Mouse (Mus musculus): ENCODE measurements around the gene Slc22a5. TPM values are rescaled to one million over a fixed set of nuclear protein-coding genes. Genes with fewer than 3 reads are reported as not detected.

The Slc22a5 gene
- polyA plus RNA-seq, 1 experiment from 2014 or later = 10.9 TPM

DNA sequence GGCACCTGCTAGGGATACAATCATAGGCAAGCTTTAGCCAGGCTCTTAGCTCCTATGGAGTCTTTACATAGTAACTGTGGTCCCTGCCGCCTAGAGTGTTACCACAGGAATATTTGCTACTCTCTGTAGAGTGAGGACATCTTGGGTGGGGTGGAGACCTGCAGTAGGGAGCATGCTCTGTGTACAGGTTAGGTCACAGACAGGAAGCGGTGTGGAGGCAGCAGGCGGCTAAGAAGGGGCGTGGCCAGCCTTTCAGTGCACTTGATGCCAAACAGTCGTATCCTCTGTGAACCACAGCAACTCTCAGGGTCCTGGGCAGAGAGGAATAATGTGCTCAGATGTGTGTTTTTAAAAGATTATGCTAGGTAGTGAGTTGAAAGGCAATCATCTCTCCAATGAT lies 39.7 kb downstream of the Slc22a5 start:
- no peaks in the 10 kb centered on the region for H3K36me3 ChIP-seq (ENCODE audit: control insufficient read depth, insufficient read depth, low read length)
- H3K9me3 ChIP-seq (ENCODE audit: control insufficient read depth, low read length) = no peaks in the 10 kb centered on the region
- H3K27me3 ChIP-seq (ENCODE audit: control insufficient read depth, insufficient read depth, low read length) = no peaks in the 10 kb centered on the region
- no peak overlapping the region for H3K4me3 ChIP-seq (ENCODE audit: low read depth, low read length)
- WGBS = 46% methylated on average over 5 of the region's 5 CpGs
- H3K4me2 ChIP-seq (ENCODE audit: low read depth, low read length) = no peak overlapping the region
- no peak overlapping the region for H3K9ac ChIP-seq (replicated peaks; ENCODE audit: low read depth, low read length)
- H3K27ac ChIP-seq (ENCODE audit: low read depth, low read length) = no peak overlapping the region
- ATAC-seq (ENCODE audit: low read depth) = no peak
- no peaks in the 10 kb centered on the region for H3K4me1 ChIP-seq (ENCODE audit: control insufficient read depth, insufficient read depth, low read length)

DNA sequence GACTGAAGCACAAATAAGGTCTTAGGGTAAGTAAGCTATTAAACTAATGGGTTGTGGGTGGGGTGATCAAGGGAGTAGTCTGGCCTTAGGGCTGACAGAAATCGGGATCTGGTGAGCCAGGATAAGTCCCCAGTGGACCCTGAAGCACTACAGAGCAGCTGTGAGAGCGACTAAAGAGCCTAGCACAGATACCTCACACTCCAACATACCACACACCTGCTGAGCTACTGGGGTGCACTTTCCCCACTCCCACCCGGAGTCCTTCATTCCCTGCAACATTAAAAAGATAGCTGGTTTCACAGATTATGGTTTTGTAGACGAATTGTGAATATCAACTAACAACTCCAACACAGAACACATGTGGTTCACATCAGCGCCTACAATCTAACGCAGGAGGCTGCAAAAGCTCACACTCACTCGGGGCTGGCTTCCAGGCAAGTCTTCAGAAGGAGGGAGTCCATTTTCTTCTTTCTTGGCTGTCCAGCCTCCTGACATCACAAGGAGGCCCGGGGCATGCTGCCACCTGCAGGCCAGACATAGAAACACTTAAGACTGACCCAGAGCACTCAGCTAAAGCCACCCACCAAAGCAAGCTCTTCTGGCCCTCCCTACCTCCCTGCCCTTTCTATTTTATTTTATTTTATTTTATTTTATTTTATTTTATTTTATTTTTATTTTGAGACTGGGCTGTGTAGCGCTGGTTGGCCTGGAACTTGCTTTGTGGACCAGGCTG lies 41.7 kb downstream of the Slc22a5 start:
- Histone ChIP-seq H3K9ac (replicated peaks; ENCODE audit: low read depth, low read length) (no peak overlapping the region), H3K36me3 (ENCODE audit: control insufficient read depth, insufficient read depth, low read length) (no peaks in the 10 kb centered on the region), H3K27ac (ENCODE audit: low read depth, low read length) (no peak overlapping the region), H3K4me3 (ENCODE audit: low read depth, low read length) (no peak overlapping the region), H3K9me3 (ENCODE audit: control insufficient read depth, low read length) (no peaks in the 10 kb centered on the region), H3K4me2 (ENCODE audit: low read depth, low read length) (no peak overlapping the region), H3K27me3 (ENCODE audit: control insufficient read depth, insufficient read depth, low read length) (no peaks in the 10 kb centered on the region), H3K4me1 (ENCODE audit: control insufficient read depth, insufficient read depth, low read length) (no peaks in the 10 kb centered on the region)
- no peak; the same call in 1 of the 2 replicates for ATAC-seq (ENCODE audit: low read depth)
- 29% methylated on average over 9 of the region's 9 CpGs for WGBS

DNA sequence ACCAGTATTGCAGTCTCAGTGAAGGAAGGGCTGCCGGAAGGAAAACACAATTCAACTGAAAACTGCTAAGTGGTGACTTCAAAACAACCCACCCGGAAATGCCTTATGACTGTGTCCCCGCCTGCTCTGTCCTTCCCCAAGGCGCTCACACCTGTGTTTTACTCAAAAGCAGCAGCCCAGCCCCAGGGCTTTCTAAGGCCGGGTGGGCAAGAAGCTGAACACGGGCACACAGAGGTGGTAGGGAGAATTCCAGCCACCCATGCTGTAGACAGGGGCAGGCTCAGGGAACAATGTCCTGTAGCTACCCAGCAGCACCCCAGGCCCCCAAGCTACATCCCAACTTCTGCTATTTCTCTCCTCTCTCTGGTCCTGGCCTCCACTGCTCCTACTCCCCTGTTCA lies 45.8 kb downstream of the Slc22a5 start:
- no peak overlapping the region for H3K9ac ChIP-seq (replicated peaks; ENCODE audit: low read depth, low read length)
- no peak for ATAC-seq (ENCODE audit: low read depth)
- no peak overlapping the region for H3K4me3 ChIP-seq (ENCODE audit: low read depth, low read length)
- no peaks in the 10 kb centered on the region for H3K36me3 ChIP-seq (ENCODE audit: control insufficient read depth, insufficient read depth, low read length)
- no peak overlapping the region for H3K4me2 ChIP-seq (ENCODE audit: low read depth, low read length)
- H3K27ac ChIP-seq (ENCODE audit: low read depth, low read length) = no peak overlapping the region
- 79% methylated on average over 6 of the region's 6 CpGs for WGBS
- H3K4me1 ChIP-seq (ENCODE audit: control insufficient read depth, insufficient read depth, low read length) = no peaks in the 10 kb centered on the region
- no peaks in the 10 kb centered on the region for H3K27me3 ChIP-seq (ENCODE audit: control insufficient read depth, insufficient read depth, low read length)
- no peaks in the 10 kb centered on the region for H3K9me3 ChIP-seq (ENCODE audit: control insufficient read depth, low read length)

DNA sequence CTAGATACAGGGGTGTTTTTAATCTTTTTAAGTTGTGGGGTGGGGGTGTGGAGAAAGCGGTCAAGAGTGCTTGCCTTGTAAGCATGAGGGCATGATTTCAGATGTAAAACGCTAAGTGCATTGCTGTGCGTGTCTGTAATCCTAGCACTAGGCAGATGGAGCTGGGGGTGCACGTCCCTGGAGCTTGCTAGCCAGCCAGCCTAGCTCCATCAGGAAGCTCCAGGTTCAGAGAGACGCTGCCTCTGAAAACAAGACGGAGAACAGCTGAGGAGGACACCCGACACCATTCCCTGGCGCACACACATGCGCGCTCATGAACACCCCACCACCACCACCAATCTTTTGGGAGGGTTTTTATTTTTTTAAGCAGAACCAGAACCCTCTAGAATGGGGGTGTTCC lies 48.4 kb downstream of the Slc22a5 start:
- Histone ChIP-seq H3K36me3 (ENCODE audit: control insufficient read depth, insufficient read depth, low read length) (no peaks in the 10 kb centered on the region), H3K4me2 (ENCODE audit: low read depth, low read length) (no peak overlapping the region), H3K4me3 (ENCODE audit: low read depth, low read length) (no peak overlapping the region), H3K9ac (replicated peaks; ENCODE audit: low read depth, low read length) (no peak overlapping the region), H3K27ac (ENCODE audit: low read depth, low read length) (no peak overlapping the region), H3K27me3 (ENCODE audit: control insufficient read depth, insufficient read depth, low read length) (no peaks in the 10 kb centered on the region), H3K9me3 (ENCODE audit: control insufficient read depth, low read length) (no peaks in the 10 kb centered on the region), H3K4me1 (ENCODE audit: control insufficient read depth, insufficient read depth, low read length) (no peaks in the 10 kb centered on the region)
- no peak for ATAC-seq (ENCODE audit: low read depth)
- WGBS = 78% methylated on average over 10 of the region's 10 CpGs

DNA sequence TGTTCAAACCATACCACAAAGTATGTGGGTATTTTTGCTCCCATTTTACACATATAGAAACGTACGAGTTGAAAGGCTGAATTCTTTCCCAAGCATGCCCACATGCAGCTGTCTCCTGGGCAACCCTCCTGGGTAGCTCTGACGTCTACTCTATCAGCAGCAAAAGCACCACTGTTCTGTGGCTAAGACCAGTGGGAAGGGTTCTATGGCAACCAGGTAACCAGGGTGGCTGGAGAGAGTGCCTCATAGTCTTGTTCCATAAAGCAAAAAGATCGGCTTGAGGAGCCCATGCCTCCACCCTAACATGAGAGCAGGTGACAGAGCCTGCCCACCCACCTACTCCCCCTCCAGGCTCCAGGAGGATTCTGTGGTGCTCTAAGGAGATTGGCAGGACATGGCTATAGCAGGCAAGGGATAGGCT lies 49.3 kb downstream of the Slc22a5 start:
- H3K9ac ChIP-seq (replicated peaks; ENCODE audit: low read depth, low read length) = no peak overlapping the region

DNA sequence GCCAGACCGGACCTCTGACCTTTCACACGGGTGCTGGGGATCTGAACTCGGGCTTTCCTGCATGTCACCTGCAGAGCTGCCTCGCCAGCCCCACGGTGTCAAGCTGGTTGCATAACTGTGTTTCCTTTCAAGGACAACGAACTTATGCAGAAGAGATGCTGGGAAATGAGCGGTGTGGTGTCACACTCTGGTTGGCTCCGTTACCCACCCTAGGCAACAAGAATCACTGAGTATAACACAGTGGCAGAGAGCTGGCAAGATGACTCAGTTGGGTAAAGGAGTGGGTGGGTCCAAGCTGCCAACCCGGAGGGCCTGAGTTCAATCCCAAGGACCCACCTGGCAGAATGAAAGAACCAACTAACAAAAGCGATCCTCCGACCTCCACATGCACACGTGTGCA lies 49.9 kb downstream of the Slc22a5 start:
- H3K4me2 ChIP-seq (ENCODE audit: low read depth, low read length) = no peak overlapping the region
- ATAC-seq (ENCODE audit: low read depth) = no peak
- 85% methylated on average over 12 of the region's 12 CpGs for WGBS

More for the DNA sequence above, 49.3 kb downstream of the Slc22a5 start:
- Histone ChIP-seq H3K4me3 (ENCODE audit: low read depth, low read length) (no peak overlapping the region), H3K27ac (ENCODE audit: low read depth, low read length) (no peak overlapping the region), H3K36me3 (ENCODE audit: control insufficient read depth, insufficient read depth, low read length) (no peaks in the 10 kb centered on the region), H3K4me2 (ENCODE audit: low read depth, low read length) (no peak overlapping the region), H3K27me3 (ENCODE audit: control insufficient read depth, insufficient read depth, low read length) (no peaks in the 10 kb centered on the region), H3K4me1 (ENCODE audit: control insufficient read depth, insufficient read depth, low read length) (no peaks in the 10 kb centered on the region), H3K9me3 (ENCODE audit: control insufficient read depth, low read length) (no peaks in the 10 kb centered on the region)
- WGBS = 54% methylated on average over 4 of the region's 4 CpGs
- ATAC-seq (ENCODE audit: low read depth) = no peak

DNA sequence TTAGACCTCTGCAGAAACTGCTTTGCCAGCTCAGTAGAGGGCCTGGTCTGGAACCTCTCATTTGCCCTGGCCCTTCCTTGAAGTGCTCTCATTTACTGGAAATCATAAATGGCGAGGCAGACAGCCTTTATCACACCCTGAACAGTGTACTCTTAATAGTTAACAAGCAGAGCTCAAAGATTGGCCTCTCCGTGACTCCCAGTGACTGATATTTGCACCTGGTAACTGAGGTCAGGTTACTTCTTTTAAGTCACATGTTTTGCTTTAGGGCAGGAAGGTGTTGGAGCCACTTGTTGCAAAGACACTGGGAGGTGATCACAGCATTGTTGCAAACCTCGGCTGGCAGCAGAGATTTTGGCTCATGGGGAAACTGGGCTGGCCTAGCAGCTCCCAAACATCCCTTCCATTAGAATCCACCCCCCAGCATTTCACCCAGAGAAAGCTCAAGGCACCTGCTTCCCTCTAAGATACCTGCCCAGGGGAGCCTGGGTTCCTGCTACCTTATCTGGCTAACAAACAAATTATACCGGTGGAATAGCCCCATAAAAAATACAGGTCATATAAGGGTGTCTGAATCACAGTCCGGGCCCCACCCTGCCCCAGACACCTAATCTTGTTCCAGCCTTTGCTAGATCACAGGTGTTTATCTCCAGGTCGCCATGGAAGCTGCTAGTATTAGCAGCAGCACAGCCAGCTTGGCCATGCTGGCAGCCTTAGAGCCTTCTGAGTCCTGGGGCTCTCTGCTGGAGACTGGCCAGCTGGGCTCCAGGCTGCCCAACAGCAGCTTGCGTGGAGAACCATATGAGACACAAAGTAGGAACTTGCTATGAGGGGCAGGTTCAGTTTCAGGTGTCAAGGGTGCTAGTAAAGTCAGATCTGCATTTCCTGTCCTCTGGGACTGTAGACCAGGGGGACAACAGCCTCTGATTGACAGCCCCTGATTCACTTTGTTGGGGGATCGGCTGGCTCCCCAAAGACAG lies 51.5 kb downstream of the Slc22a5 start:
- WGBS = 64% methylated on average over 8 of the region's 8 CpGs
- H3K9ac ChIP-seq (replicated peaks; ENCODE audit: low read depth, low read length) = no peak overlapping the region
- H3K27ac ChIP-seq (ENCODE audit: low read depth, low read length) = no peak overlapping the region
- H3K4me1 ChIP-seq (ENCODE audit: control insufficient read depth, insufficient read depth, low read length) = no peaks in the 10 kb centered on the region
- H3K4me2 ChIP-seq (ENCODE audit: low read depth, low read length) = no peak overlapping the region
- no peak overlapping the region for H3K4me3 ChIP-seq (ENCODE audit: low read depth, low read length)
- no peaks in the 10 kb centered on the region for H3K9me3 ChIP-seq (ENCODE audit: control insufficient read depth, low read length)
- H3K27me3 ChIP-seq (ENCODE audit: control insufficient read depth, insufficient read depth, low read length) = no peaks in the 10 kb centered on the region
- no peak for ATAC-seq (ENCODE audit: low read depth)
- no peaks in the 10 kb centered on the region for H3K36me3 ChIP-seq (ENCODE audit: control insufficient read depth, insufficient read depth, low read length)

More for the DNA sequence above, 49.9 kb downstream of the Slc22a5 start:
- Histone ChIP-seq H3K36me3 (ENCODE audit: control insufficient read depth, insufficient read depth, low read length) (no peaks in the 10 kb centered on the region), H3K4me1 (ENCODE audit: control insufficient read depth, insufficient read depth, low read length) (no peaks in the 10 kb centered on the region), H3K4me3 (ENCODE audit: low read depth, low read length) (no peak overlapping the region), H3K27me3 (ENCODE audit: control insufficient read depth, insufficient read depth, low read length) (no peaks in the 10 kb centered on the region), H3K9ac (replicated peaks; ENCODE audit: low read depth, low read length) (no peak overlapping the region), H3K27ac (ENCODE audit: low read depth, low read length) (no peak overlapping the region), H3K9me3 (ENCODE audit: control insufficient read depth, low read length) (no peaks in the 10 kb centered on the region)

DNA sequence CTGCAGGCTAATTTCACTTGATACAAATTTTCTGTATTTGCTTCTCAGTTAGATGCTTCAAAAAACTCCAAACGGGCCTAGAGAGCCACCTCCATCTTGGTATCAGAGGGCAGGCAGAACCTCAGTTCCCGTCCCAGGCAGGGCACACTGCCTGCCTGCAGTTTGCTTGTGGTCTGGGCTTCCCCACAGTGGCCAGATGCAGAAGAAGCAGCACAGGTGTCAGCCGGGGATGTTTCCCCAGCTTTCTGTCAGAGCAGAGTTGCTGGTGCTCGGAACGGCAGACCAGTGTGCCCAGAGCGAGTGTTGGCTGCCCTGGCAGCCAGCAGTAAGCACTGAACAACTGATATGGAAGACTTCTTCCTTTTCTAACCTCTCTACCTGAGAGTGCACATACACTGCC lies 52.3 kb downstream of the Slc22a5 start:
- Histone ChIP-seq H3K36me3 (ENCODE audit: control insufficient read depth, insufficient read depth, low read length) (no peaks in the 10 kb centered on the region), H3K27me3 (ENCODE audit: control insufficient read depth, insufficient read depth, low read length) (no peaks in the 10 kb centered on the region), H3K4me3 (ENCODE audit: low read depth, low read length) (no peak overlapping the region), H3K9me3 (ENCODE audit: control insufficient read depth, low read length) (no peaks in the 10 kb centered on the region), H3K27ac (ENCODE audit: low read depth, low read length) (no peak overlapping the region), H3K4me1 (ENCODE audit: control insufficient read depth, insufficient read depth, low read length) (no peaks in the 10 kb centered on the region), H3K9ac (replicated peaks; ENCODE audit: low read depth, low read length) (no peak overlapping the region), H3K4me2 (ENCODE audit: low read depth, low read length) (no peak overlapping the region)
- ATAC-seq (ENCODE audit: low read depth) = no peak
- 88% methylated on average over 6 of the region's 6 CpGs for WGBS

DNA sequence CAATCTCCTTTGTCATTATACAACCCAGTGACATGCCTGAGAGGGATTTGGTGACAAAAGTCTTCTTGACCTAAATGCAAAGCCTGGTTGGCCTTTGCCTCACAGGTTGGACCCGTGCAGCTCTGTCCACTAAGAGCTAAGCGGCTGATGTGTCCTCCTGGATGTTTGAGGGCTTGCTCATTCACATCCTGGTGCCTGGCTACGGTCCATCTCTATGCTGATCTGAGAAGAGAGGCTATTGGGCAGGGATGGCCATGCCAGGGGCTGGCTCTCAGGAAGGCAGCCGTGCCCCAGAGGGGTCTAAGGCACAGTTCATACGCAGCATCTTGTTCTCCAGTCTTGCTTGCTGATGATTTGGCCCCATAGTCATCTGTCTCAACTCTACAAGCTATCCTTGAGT lies 53.7 kb downstream of the Slc22a5 start:
- no peak for ATAC-seq (ENCODE audit: low read depth)
- Histone ChIP-seq H3K36me3 (ENCODE audit: control insufficient read depth, insufficient read depth, low read length) (no peaks in the 10 kb centered on the region), H3K9me3 (ENCODE audit: control insufficient read depth, low read length) (no peaks in the 10 kb centered on the region), H3K4me1 (ENCODE audit: control insufficient read depth, insufficient read depth, low read length) (no peaks in the 10 kb centered on the region), H3K27ac (ENCODE audit: low read depth, low read length) (no peak overlapping the region), H3K4me2 (ENCODE audit: low read depth, low read length) (no peak overlapping the region), H3K4me3 (ENCODE audit: low read depth, low read length) (no peak overlapping the region), H3K27me3 (ENCODE audit: control insufficient read depth, insufficient read depth, low read length) (no peaks in the 10 kb centered on the region), H3K9ac (replicated peaks; ENCODE audit: low read depth, low read length) (no peak overlapping the region)
- 95% methylated on average over 5 of the region's 5 CpGs for WGBS
